Mouse (Mus musculus) heart, embryonic 15.5 days (tissue): ENCODE results near the gene Iqsec1. TPM values are rescaled to one million over a fixed set of nuclear protein-coding genes. Genes with fewer than 3 reads are reported as not detected.
A peak's percentile ranks its signal among the peaks of the same experiment; 100 is the strongest.

Experiments used
- ATAC-seq: fragments of 200-750 bp; cut with Nextera tagmentation; replicated peaks from 2 replicates; pipeline ENCODE4 v1.8.0; 2017; ENCODE audit warnings: low read depth, moderate TSS enrichment; ENCODE audit not compliant: insufficient number of reproducible peaks, insufficient read depth, low FRiP score
- H3K27ac ChIP-seq: fragments of 300-500 bp; sonication (generic); 2 replicates; pipeline ENCODE4 v1.5.1; 2015; ENCODE audit warnings: mild to moderate bottlenecking, inconsistent platforms
- H3K27me3 ChIP-seq: fragments of 300-500 bp; sonication (generic); 2 replicates; pipeline ENCODE4 v1.6.1; 2015; ENCODE audit warnings: inconsistent platforms
- H3K36me3 ChIP-seq: fragments of 300-500 bp; sonication (generic); 2 replicates; pipeline ENCODE4 v1.6.1; 2015; ENCODE audit warnings: mild to moderate bottlenecking, inconsistent platforms
- H3K4me1 ChIP-seq: fragments of 300-500 bp; sonication (generic); replicated peaks from 2 replicates; pipeline ENCODE4 v1.6.1; 2015; ENCODE audit warnings: inconsistent platforms
- H3K4me2 ChIP-seq: fragments of 300-500 bp; sonication (generic); 2 replicates; pipeline ENCODE4 v1.6.1; 2015; ENCODE audit warnings: inconsistent platforms, mild to moderate bottlenecking, moderate library complexity
- H3K4me3 ChIP-seq: fragments of 300-500 bp; sonication (generic); 2 replicates; pipeline ENCODE4 v1.5.1; 2015; ENCODE audit warnings: mild to moderate bottlenecking, inconsistent platforms
- H3K9ac ChIP-seq: fragments of 300-500 bp; sonication (generic); 2 replicates; pipeline ENCODE4 v1.6.1; 2015; ENCODE audit warnings: mild to moderate bottlenecking, inconsistent platforms
- H3K9me3 ChIP-seq: fragments of 300-500 bp; sonication (generic); replicated peaks from 2 replicates; pipeline ENCODE4 v1.6.1; 2016; ENCODE audit warnings: inconsistent platforms
- WGBS: fragments of 180-500 bp; shearing (Covaris S2); methylation state at CpG from one replicate; pipeline ENCODE4 v1.1.7; 2015; ENCODE audit warnings: mixed read lengths; 5-methylcytosine and 5-hydroxymethylcytosine counted together
- polyA plus RNA-seq: library from polyadenylated mRNA; unstranded; fragments of >200 nt; fragmentation: Nextera tagmentation; extraction: Ambion mirVana; gene quantifications from 2 replicates; pipeline ENCODE4 v1.2.1, GENCODE M21; 2015

Gene Iqsec1
- polyA plus RNA-seq, 1 experiment from 2014 or later, result 12.3 TPM

- WGBS, result 61% methylated on average over 3 of the region's 3 CpGs
- no peaks in the 10 kb centered on the region for H3K27me3 ChIP-seq
- H3K4me2 ChIP-seq, result no peak overlapping the region
- ATAC-seq, result no peak
- H3K9me3 ChIP-seq, result no peaks in the 10 kb centered on the region
- H3K36me3 ChIP-seq, result no peaks in the 10 kb centered on the region
- no peak overlapping the region for H3K9ac ChIP-seq
- no peak overlapping the region for H3K27ac ChIP-seq
- H3K4me1 ChIP-seq, result peaks cover 33% of the 10 kb centered on the region
- no peak overlapping the region for H3K4me3 ChIP-seq
These were observed 236.9 kb downstream of the Iqsec1 start for GRCm38 (mm10) chr6:90751624-90752023.

- H3K4me1 ChIP-seq, result peaks cover 40% of the 10 kb centered on the region
- H3K27me3 ChIP-seq, result no peaks in the 10 kb centered on the region
- whole genome bisulfite sequencing, result 16% methylated on average over 2 of the region's 2 CpGs
- H3K9ac ChIP-seq, result no peak overlapping the region
- H3K4me2 ChIP-seq, result no peak overlapping the region
- H3K27ac ChIP-seq, result no peak overlapping the region
- ATAC-seq, result no peak; the same call in 1 of the 2 replicates
- no peaks in the 10 kb centered on the region for H3K9me3 ChIP-seq
- no peaks in the 10 kb centered on the region for H3K36me3 ChIP-seq
- H3K4me3 ChIP-seq, result no peak overlapping the region
These were observed 238.4 kb downstream of the Iqsec1 start for GRCm38 (mm10) chr6:90750091-90750490.

GRCm38 (mm10) chr6:90749414-90749937 is 239.0 kb downstream of the Iqsec1 start:
- no peaks in the 10 kb centered on the region for H3K27me3 ChIP-seq
- H3K36me3 ChIP-seq, result no peaks in the 10 kb centered on the region
- no peak overlapping the region for H3K9ac ChIP-seq
- H3K9me3 ChIP-seq, result no peaks in the 10 kb centered on the region
- 74% methylated on average over 4 of the region's 4 CpGs for WGBS
- H3K4me1 ChIP-seq, result peaks cover 40% of the 10 kb centered on the region
- no peak overlapping the region for H3K4me3 ChIP-seq
- no peak for ATAC-seq
- H3K4me2 ChIP-seq, result no peak overlapping the region
- H3K27ac ChIP-seq, result no peak overlapping the region

- H3K4me3 ChIP-seq, result no peak overlapping the region
These were observed 239.5 kb downstream of the Iqsec1 start for GRCm38 (mm10) chr6:90748976-90749375.

GRCm38 (mm10) chr6:90746331-90746864 is 242.1 kb downstream of the Iqsec1 start:
- Histone ChIP-seq H3K27me3 (no peaks in the 10 kb centered on the region), H3K4me2 (no peak overlapping the region), H3K9me3 (no peaks in the 10 kb centered on the region), H3K4me3 (no peak overlapping the region), H3K9ac (no peak overlapping the region), H3K4me1 (peaks cover 38% of the 10 kb centered on the region), H3K27ac (peak overlapping the region; percentile 15; the same call in 1 of the 2 replicates), H3K36me3 (no peaks in the 10 kb centered on the region)
- WGBS, result 55% methylated on average over 3 of the region's 3 CpGs
- peak; percentile 14; the same call in 1 of the 2 replicates for ATAC-seq

More at GRCm38 (mm10) chr6:90748976-90749375, 239.5 kb downstream of the Iqsec1 start:
- Histone ChIP-seq H3K4me1 (peaks cover 40% of the 10 kb centered on the region), H3K4me2 (no peak overlapping the region), H3K9ac (no peak overlapping the region), H3K27ac (no peak overlapping the region), H3K27me3 (no peaks in the 10 kb centered on the region), H3K9me3 (no peaks in the 10 kb centered on the region), H3K36me3 (no peaks in the 10 kb centered on the region)
- no peak for ATAC-seq

GRCm38 (mm10) chr6:90745401-90746198 is 242.9 kb downstream of the Iqsec1 start:
- ATAC-seq, result no peak
- Histone ChIP-seq H3K36me3 (no peaks in the 10 kb centered on the region), H3K9me3 (no peaks in the 10 kb centered on the region), H3K9ac (no peak overlapping the region), H3K27me3 (no peaks in the 10 kb centered on the region), H3K4me1 (peaks cover 30% of the 10 kb centered on the region), H3K4me2 (no peak overlapping the region), H3K4me3 (no peak overlapping the region), H3K27ac (peak overlapping the region; percentile 15; the same call in 1 of the 2 replicates)
- 55% methylated on average over 3 of the region's 3 CpGs for WGBS

GRCm38 (mm10) chr6:90742453-90742852 is 246.0 kb downstream of the Iqsec1 start:
- no peak overlapping the region for H3K4me2 ChIP-seq
- ATAC-seq, result no peak
- no peak overlapping the region for H3K9ac ChIP-seq
- 74% methylated on average over 1 of the region's 1 CpGs for WGBS
- H3K4me3 ChIP-seq, result no peak overlapping the region
- no peaks in the 10 kb centered on the region for H3K27me3 ChIP-seq
- peaks cover 23% of the 10 kb centered on the region for H3K4me1 ChIP-seq
- H3K9me3 ChIP-seq, result no peaks in the 10 kb centered on the region
- H3K36me3 ChIP-seq, result no peaks in the 10 kb centered on the region
- no peak overlapping the region for H3K27ac ChIP-seq

GRCm38 (mm10) chr6:90741717-90742116 is 246.8 kb downstream of the Iqsec1 start:
- no peak overlapping the region for H3K27ac ChIP-seq
- no peak for ATAC-seq
- H3K36me3 ChIP-seq, result no peaks in the 10 kb centered on the region
- no peak overlapping the region for H3K4me2 ChIP-seq
- no peak overlapping the region for H3K4me3 ChIP-seq
- H3K9me3 ChIP-seq, result no peaks in the 10 kb centered on the region
- peaks cover 29% of the 10 kb centered on the region for H3K4me1 ChIP-seq
- WGBS, result 88% methylated on average over 5 of the region's 5 CpGs
- no peak overlapping the region for H3K9ac ChIP-seq
- H3K27me3 ChIP-seq, result no peaks in the 10 kb centered on the region

- 69% methylated on average over 4 of the region's 4 CpGs for WGBS
- H3K27ac ChIP-seq, result no peak overlapping the region
These were observed 247.4 kb downstream of the Iqsec1 start for GRCm38 (mm10) chr6:90741056-90741420.

GRCm38 (mm10) chr6:90740348-90741055 is 248.0 kb downstream of the Iqsec1 start:
- Histone ChIP-seq H3K36me3 (no peaks in the 10 kb centered on the region), H3K27me3 (no peaks in the 10 kb centered on the region), H3K27ac (no peak overlapping the region), H3K9me3 (no peaks in the 10 kb centered on the region), H3K4me2 (no peak overlapping the region), H3K4me1 (peaks cover 29% of the 10 kb centered on the region), H3K4me3 (no peak overlapping the region), H3K9ac (no peak overlapping the region)
- no peak for ATAC-seq
- WGBS, result 65% methylated on average over 4 of the region's 4 CpGs

More at GRCm38 (mm10) chr6:90741056-90741420, 247.4 kb downstream of the Iqsec1 start:
- Histone ChIP-seq H3K36me3 (no peaks in the 10 kb centered on the region), H3K9ac (no peak overlapping the region), H3K4me2 (no peak overlapping the region), H3K27me3 (no peaks in the 10 kb centered on the region), H3K4me1 (peaks cover 25% of the 10 kb centered on the region), H3K4me3 (no peak overlapping the region), H3K9me3 (no peaks in the 10 kb centered on the region)
- ATAC-seq, result no peak

- peak overlapping the region; percentile 90 for H3K9ac ChIP-seq
- peak overlapping the region; percentile 89 for H3K4me3 ChIP-seq
- no peaks in the 10 kb centered on the region for H3K9me3 ChIP-seq
- H3K36me3 ChIP-seq, result no peaks in the 10 kb centered on the region
- peak overlapping the region; percentile 89 for H3K27ac ChIP-seq
- WGBS, result 2% methylated on average over 12 of the region's 12 CpGs
- H3K4me2 ChIP-seq, result peak overlapping the region; percentile 93
- ATAC-seq, result peak; percentile 71
- no peaks in the 10 kb centered on the region for H3K27me3 ChIP-seq
- peaks cover 44% of the 10 kb centered on the region for H3K4me1 ChIP-seq
These were observed 251.1 kb downstream of the Iqsec1 start for GRCm38 (mm10) chr6:90737376-90737775.
